Mouse (Mus musculus) cortical plate, adult 2 months (tissue): ENCODE measurements at regions not wholly inside any gene's neighbourhood (a gene's known extent, or its start where the extent isn't known, plus 50 kb on each side); places are given as distances from the start of the nearest gene placed in this dataset.

Source experiments
- CTCF ChIP-seq: fragments of 200-500 bp; IDR thresholded peaks from 2 replicates; pipeline ENCODE4 v1.5.1; 2011; ENCODE audit warnings: mild to moderate bottlenecking, control low read depth, low read length; ENCODE audit not compliant: insufficient read depth; ENCODE audit errors: extremely low read depth
- POLR2A ChIP-seq: fragments of 200-500 bp; IDR thresholded peaks from 2 replicates; pipeline ENCODE4 v1.6.1; 2011; ENCODE audit warnings: mild to moderate bottlenecking, low read length, control low read depth; ENCODE audit not compliant: insufficient read depth; ENCODE audit errors: extremely low read depth

GRCm38 (mm10) chr11:63412364-63412991, 283.7 kb downstream of the Pmp22 start:
- no peak for TF ChIP-seq CTCF
- no peak for TF ChIP-seq POLR2A
